ENCODE assay signal across 8 mouse cellular contexts in the genomic region with DNA sequence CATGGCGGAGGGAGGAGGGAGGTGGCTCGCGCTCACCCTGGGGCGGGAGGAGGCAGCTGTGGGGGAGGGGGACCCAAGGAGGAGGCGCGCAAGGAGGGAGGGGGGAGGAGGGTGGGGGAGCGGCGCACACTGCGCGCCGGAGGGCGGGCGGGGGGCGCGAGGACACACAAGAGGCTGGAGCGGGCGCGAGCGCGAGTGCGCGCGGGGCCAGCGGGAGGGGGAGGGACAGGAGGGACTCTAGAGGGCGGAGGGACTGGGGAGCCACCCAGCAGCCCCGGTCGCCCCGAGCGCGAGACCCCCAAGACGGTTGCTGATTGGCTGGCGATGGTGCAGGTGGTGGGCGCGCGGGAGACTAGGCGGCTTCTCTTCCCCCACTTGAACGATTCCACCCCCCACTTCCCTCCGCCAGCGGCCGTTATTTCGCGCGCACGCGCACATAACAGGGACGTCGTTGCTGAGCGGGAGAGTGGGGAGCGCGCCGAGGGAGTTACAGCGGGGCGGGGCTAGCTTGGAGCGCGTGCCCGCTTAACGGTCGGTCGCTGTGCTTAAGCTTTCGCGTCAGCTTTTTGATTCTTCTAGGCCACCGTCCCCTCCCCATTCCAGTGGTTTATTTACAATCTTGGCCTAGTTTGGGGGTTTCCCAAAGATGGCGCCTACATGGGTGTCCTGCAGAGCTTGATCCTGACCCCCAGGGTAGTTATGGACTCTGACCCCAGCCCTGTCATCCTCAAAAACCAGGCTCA. TPM values are rescaled to one million over a fixed set of nuclear protein-coding genes. Genes with fewer than 3 reads are reported as not detected.
A peak's percentile ranks its signal among the peaks of the same experiment; 100 is the strongest.
DNase-seq lines count a peak whose midpoint lies in the region; ATAC-seq lines count a peak whose summit lies in the region.

Maz (minus strand) TSS at position 54 of the 743 bp plus-strand sequence.

- H3K9me3 ChIP-seq in hindbrain, embryonic 15.5 days = no peaks in the 10 kb centered on the region

- H3K4me2 ChIP-seq in hindbrain, embryonic 15.5 days = peak within 1 kb of the TSS; percentile 89

- H3K36me3 ChIP-seq in hindbrain, embryonic 15.5 days = peaks cover 14% of the 10 kb centered on the region

- H3K4me1 ChIP-seq in hindbrain, embryonic 15.5 days (replicated peaks) = peaks cover 41% of the 10 kb centered on the region

- WGBS in hindbrain, embryonic 15.5 days = under 1% methylated on average over 35 of the region's 63 CpGs

- peak within 1 kb of the TSS; percentile 89 for H3K9ac ChIP-seq in hindbrain, embryonic 15.5 days

- no peaks in the 10 kb centered on the region for H3K27me3 ChIP-seq in hindbrain, embryonic 15.5 days

- H3K4me3 ChIP-seq in hindbrain, embryonic 15.5 days = peak within 1 kb of the TSS; percentile 74

- peak within 1 kb of the TSS; percentile 98 for H3K27ac ChIP-seq in hindbrain, embryonic 15.5 days (replicated peaks)

- peak; percentile 99 for DNase-seq in T-cell, adult 2 months (ENCODE audit: low spot score)
- DNase-seq in cerebellum, postnatal 36 days = peak; percentile 99
- peak; percentile 99 for DNase-seq in frontal cortex, postnatal 36 days (ENCODE audit: low spot score in 2 of 2)
- peak; percentile 99 for DNase-seq in left cerebral cortex, adult 11 months (ENCODE audit: low spot score)
- peak; percentile 100 for DNase-seq in lung, postnatal 4 days
- DNase-seq in retina, postnatal 7 days (ENCODE audit: low read depth, low spot score) = peak; percentile 98
- DNase-seq in urinary bladder, adult 2 months (ENCODE audit: low spot score) = peak; percentile 94

- ATAC-seq in hindbrain, embryonic 15.5 days (ENCODE audit: low FRiP score, low read depth) = peak; percentile 94

RNA-seq across cellular contexts. Expression of gene Maz, which starts in this region (rescaled TPM):
- 84.0 and 87.3 TPM in 2 replicates for polyA plus RNA-seq in hindbrain, embryonic 15.5 days (2015; fragmentation: Nextera tagmentation; extraction: Ambion mirVana)
- 72.0 and 72.5 TPM in 2 replicates for polyA plus RNA-seq in urinary bladder, adult 2 months (2012; rRNA removed)

Comparison
In these comparisons a context has a peak if more than half of its experiments do, and no peak if none do; other contexts are left out.
1. Peak in every context shown above with its lines: DNase-seq, ATAC-seq, H3K4me3 ChIP-seq and H3K27ac ChIP-seq.